Mouse (Mus musculus) brain, embryonic 18.5 days (tissue): ENCODE results near the gene Il17c.
A peak's percentile ranks its signal among the peaks of the same experiment; 100 is the strongest.

Experiments
- DNase-seq: peaks from one replicate; pipeline ENCODE4 v3.0.0-alpha.2; 2012; ENCODE audit warnings: low read depth, low spot score

Gene Il17c

DNA sequence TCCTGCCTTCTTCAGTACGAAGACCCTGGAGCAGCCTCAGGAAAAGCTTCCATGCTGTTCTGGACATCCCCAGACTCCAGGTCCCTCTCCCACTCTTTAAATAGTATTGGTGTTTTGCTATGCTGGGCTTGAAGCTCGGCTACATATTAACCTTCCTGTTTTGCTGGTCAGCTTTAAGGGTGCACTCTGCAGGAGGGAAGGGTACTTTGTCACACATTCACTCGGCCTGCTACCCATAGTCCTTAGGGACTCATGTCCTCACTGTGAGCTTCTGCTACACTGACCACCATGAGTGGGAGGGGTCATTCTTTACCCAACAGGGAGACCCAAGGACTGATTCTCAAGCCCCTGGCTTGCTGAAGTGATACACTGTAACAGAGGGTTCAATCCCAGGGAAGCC lies 8.8 kb downstream of the Il17c start:
- no peak for DNase-seq

DNA sequence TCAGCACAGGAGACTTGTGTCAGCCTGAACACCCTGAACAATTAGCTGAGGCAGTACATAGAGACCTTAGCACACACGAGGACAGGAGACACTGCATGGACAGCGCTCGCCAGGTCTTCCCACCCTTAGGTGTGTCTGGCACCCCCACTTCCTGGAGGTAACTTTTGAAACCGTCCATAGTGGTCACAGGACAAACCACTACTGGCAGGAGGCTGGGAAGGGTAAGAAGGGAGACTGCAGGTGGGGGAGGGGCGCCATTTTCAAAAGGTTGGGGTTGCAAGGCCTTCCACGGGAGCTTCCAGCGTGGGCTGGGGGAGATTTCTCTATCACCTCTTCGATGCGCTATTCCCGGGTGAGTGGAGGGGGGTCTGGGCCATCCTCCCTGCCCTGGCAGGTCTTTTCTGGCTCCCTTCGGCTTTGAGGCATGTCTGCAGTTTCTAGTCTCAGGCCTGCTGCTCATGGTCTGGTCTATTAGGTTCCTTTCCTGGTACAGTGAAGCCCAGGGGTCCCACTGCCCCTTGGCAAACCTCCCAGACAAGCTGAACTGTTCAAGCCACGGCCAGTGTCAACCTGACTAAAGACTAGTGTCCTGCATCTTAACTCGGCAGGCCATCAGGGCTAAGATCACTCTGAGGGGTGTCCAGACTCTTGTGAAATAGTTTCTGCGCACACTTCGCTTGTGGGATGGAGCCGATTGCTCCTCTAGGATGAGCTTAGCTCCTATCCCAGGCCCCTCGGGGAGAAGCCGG lies 10.0 kb downstream of the Il17c start:
- no peak for DNase-seq

DNA sequence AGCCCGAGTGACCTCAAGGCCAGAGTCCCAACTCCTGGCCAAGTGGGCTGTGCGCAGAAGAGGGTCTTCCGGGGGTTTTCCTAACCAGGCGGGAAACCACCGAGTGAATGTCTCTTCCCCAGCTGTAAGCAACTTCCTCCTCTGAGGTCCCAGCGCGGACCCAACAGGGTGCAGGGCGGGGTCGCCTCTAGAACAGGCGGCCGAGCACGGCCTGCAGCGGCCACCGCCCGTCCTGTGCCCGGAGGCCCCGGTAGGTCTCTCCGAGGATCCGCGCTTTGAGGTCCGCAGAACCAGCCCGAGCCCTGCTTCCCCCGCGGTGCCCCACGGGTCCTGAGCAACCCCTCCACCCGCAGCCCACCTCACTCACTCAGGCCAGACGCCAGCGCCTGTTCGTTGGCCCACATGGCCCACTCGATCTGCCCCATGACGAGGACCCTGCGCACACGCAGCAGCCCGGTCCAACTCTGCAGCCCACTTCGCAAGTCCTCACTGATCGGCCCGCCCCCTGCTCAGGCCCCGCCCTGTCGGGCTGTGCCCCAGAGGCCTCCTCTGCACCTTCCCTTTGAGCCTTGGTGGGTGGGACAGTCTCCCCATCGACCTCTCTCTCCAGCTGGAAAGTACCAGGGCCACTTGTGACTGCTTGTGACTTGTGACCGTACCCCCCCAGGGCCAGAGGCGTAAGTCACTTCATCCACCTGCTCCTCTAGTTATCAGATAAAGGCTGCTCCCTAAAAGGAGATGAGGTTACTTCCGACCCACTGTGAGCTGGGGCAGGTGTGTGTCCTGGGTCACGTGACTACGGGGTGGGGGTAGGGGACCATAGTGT lies 10.8 kb downstream of the Il17c start, which contains the start of gene Cyba:
Gene Cyba, minus strand, starts transcription at position 488 of the 826 bp plus-strand sequence.
- no peak for DNase-seq

DNA sequence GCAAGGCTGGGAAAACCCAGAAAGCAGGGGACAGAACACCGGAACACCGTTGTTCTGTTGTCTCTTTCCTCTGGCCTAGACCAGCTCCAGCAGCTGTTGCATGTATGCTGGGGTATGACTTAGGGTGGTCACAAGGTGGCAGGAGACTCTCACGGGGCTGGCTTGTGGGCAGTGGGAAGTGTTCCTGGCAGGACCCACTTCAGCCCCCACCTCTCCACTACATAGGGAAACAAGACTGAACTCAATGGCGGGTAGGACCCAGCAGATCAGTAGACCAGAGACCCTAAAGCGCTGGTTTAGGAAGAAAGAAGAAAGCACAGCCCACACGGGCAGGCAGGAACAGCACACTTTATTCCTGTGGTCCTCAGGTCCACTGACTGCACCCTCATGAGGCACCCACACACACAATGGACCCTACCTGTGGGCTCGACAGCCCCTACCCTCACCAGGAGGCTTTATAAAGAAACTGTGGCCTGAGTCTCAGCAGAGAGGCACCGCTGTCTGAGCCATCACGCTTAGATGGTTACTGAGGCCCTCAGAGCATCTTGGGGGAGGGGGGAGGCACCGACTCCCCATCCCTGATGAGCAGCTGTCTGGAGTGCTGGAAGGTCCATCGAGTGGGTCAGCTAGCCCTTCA lies 11.6 kb downstream of the Il17c start:
- DNase-seq = no peak

DNA sequence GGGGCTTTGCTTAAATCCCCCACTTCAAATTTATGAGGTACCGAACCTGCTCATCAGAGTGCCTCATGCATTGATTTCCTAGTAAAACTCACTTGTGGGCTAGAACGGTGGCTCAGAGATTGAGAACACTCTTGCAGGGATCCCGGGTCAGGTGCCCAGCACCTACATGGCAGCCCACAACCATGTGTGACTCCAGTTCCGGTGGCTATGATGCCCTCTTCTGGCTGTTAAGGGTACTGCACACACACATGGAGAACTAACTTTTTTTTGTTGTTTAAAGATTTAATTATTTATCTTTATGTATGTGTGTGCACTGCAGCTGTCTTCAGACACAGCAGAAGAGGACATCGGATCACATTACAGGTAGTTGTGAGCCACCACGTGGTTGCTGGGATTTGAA lies 13.6 kb downstream of the Il17c start:
- DNase-seq = no peak

DNA sequence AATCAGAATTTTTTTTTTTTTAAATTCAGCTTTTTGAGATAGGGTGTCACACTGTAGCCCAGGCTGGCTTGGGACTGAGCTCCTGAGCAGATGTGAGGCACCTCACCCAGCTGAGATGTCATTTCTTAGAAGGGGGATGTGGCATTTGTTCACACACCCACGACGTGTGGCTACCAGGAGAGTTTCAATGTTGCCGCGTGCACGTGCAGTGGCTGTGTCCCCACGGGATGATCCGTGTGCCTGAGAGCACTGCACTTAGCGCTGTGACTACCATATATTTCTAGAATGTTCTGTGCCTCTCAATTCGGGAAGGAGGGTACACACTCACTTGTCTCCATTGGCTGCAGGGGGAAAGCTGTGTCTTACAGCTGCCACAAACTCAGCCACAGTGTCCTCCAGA lies 14.3 kb downstream of the Il17c start:
- no peak for DNase-seq

DNA sequence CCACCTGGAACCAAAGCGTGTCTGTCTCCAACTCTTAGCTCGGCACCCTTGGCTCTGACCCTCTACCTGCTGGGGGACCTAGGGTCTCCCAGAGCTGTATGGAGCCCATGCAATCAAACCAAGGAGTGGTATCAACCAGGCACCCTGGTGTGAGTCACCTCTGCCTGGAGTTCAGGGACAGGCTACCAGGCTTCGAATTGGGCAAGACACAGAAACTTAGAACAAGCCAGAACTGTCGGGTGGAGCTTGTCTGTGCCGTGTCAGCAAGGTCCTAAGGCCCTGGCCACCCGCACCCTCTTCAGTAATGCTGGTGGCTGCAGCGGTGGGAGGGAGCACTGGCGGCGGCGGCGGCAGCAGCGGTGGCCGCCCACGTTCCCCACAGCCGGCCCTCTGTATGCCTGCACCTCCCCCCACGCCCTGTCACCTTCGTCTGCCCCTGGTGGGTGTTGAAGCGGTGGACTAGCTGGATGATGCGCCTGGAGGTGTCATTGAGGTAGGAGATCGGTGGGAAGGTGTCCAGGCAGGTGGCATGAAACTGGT lies 14.8 kb downstream of the Il17c start:
- no peak for DNase-seq

DNA sequence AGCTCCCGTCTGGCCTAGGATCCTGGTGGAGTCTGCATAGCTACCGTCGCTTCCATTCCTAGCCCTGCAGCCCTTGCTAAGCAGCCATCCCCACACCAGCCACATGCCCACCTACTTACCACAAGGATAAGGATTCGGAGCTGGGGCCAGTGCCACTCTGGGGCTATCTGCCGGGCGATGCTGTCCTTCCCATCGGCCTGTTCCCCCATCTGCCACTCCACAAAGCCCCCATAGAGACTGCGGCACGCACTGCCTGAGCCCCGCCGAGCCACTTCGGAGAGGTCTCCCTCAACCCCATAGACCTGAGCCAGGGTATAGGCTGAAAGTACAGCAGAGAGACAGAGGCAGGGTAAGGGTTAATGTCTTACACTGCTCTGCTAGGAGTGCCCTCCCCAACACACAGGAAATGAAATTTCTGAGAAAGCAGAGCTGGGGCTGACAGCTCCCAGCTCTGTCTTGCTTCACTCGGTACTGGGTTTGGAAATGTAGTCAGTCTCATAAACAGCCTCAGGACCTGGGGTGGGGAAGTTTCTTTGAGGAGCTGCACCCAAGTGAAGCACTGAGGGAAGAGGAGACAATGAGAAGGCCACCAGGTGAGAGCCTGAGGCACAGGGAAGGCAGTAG lies 16.0 kb downstream of the Il17c start:
- no peak for DNase-seq

DNA sequence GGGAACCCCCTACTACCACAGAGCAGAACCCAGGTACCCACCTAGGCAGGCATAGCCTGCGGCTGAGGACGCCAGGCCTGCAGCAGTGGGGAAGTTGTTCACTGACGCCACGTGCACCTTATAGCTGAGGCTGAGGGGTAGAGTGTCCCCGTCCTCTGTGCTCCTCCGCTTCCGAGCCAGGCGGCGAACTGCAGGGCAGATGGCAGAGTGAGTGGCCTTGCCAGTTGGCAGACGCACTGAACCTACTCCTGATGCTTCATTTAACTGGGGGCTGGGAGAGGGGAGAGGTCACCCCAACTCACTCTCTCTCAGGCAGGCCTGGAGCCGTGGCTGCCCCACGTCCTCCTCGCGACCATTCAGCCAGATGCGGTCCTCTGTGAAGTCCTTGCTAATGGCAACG lies 17.5 kb downstream of the Il17c start:
- no peak for DNase-seq

DNA sequence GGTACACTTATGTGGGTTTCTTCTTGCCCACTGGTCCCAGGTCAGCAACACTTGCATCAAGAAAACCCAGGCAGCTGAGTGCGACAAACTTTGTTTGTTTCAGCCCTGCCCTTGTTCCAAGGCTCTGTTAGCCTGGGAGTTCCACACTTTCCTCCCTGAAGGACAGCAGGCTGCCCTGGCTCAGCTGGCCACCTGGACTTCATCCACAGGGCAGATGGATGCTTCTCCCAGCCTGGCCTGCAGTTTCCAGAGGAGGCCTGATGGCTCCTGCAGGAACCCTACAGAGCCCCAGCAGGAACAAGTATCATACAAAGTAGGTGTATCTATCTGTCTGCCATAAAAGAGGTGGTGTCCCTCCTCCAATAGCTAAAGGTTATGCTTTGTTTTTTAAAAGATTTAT lies 19.5 kb downstream of the Il17c start:
- DNase-seq = no peak

DNA sequence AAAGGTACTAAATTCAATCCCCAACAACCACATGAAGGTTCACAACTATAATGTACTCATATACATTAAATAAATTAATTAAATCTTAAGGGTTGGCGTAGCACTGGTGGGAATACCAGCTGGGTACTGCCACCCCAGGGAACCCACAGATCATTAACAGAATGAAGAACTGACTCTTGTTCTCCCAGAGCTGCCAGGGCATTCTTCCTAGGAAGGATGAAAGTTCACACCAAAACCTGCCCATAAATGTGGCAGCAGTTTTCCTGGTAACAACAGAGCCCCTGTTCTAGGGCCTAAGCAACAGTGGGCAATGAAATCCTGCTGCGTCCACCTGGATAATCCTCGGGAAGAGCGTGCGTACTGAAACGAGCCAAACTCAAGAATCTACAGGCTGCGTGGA lies 20.5 kb downstream of the Il17c start:
- DNase-seq = no peak

DNA sequence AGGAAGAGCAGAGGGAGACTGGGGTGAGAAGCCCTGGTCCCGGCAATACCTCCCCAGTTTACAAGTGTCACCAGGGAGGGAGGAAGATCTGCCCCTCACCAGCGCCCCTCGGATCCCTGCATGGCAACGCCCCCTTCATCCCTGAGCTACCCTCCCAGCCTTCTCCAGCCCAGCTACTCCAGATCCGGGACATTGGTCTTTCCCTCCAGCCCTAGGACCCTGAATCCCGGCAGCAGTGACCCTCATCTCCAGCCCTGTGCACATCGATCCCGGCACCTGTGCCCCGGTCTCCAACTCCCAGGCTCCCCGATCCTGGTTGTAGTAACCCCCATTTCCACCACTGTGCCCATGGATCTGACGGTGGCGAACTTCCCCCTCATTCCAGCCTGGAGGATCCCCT lies 21.0 kb downstream of the Il17c start:
- no peak for DNase-seq

DNA sequence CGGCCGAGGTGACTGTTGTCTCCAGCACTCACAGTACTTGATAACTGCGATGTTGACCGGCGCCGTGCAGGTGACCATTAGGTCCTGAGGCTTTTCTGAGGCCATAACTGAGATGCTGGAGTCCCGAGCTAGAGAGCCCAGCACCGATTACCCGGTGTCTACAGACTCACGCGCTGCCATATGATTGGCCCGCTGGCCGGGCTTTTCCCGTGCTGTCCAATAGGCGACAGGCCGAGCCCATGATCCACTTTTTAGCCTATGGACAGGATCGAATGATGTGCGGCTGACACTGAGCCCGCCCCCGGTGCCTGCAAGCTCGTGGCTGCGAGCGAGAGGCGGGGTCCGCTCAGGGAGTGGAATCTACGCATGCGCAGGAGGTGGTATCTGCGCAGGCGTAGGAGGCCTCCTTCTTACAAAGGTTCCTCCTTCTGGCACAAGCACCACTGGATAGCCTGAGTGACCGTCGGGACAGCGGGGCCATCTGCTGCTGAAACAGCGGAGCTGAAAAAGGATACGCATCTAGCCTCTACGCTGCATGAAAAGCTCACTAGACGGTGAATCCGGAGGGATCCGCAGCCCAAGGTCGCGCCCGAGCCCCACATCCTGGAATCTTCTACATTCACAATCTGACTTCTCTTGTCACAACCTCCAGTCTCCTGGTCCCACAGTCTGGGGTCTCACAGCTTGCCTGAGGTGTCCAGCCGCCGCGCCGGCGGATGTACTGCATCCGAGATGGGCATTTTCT lies 21.6 kb downstream of the Il17c start, which contains the start of gene Mvd:
Gene Mvd, minus strand, starts transcription at position 161 of the 745 bp plus-strand sequence.
- DNase-seq = peak; percentile 99

DNA sequence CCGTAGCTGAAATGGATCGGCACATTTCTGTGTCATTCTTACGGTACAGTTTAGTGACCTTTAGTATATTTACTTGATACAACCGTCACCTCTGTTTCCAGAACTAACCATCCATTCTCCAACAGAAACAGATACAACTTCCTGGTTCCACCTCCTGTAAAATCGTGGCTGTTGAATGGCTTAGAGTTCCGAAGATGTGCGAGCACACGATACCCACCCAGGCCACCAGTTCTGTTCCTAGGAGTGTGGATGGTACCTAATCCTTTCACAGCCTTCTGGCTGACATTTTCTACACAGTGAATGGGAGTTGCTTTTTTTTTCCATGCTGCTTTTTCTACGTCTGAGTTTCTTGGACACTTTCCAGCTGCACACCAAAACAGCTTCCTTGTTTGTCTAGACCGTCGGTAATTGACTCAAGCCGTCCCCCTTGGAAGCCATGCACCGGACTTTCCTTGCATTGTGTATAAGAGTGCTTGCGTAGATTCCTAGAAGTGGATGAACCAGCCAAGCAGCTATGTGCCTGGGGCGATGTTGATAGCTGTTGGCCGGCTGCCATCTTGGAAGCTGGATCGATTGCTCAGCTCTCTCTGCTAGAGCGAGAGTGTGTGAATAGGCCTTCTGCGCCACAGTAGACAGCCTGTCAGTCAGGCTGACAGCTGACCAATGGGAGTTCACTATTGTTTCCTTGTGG lies 22.4 kb downstream of the Il17c start:
- peak; percentile 59 for DNase-seq

DNA sequence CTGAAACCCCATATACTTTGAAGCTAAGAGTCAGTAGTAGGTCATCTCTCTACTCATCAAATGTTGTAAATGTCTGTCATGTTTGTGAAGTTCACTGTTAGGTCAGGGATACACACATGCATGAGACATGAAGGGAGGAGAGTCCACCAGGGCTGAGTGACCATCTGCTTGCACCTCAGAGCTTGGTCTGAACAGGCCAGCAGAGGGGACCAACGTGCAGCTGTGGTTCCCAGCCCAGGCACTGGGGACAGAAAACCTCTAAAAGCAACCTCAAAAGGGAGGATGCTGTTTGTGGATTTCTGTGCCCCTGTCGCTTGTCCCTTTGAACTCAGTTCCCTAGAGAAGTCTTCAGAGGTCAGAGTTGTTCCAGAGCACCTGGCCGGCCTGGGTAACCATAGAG lies 23.4 kb downstream of the Il17c start:
- DNase-seq = no peak

DNA sequence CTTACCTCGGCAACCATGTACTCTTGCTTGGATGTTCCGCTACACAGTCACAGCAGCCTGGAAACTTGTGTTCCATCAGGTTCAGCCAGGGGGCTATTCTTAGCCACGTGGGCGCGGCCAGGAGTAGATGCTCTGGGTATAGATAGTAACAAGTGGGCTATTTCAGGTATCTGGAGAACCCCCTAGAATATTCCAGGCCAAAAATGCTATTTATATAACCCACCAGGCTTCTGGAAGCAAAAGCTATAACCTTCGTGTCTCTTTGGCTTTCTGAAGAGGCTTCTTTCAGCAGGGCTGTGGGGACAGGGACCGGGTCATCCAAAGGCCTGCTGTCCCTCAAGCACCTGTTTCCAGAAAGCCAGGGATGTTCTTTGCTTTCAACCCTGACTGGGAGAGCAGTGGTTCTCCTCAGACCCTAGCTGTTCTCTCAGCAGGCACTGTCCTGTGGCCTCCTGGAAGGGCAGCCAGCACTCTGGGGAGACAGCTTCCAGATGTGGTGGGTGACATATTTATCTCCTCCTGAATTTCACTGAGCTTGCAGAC lies 29.4 kb downstream of the Il17c start:
- DNase-seq = no peak

DNA sequence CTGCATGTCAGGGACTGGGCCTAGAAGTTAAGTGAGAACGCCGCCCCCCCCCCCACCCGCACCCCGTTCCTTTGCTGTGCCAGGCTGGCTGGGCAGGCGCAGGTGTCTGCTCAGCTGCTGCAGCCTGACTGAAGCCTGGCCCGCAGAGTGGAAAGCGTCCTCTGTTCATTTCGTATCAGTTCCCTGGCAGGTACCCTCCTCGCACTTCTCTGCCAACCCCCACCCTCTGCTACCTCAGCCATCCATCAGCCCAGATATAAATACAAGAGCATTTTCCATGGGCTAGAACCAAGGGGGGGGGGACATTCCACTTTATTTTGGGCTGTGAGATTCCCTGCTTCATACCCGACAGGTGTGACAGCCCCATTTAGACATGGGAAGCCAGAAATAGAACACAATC lies 30.3 kb downstream of the Il17c start:
- DNase-seq = no peak

DNA sequence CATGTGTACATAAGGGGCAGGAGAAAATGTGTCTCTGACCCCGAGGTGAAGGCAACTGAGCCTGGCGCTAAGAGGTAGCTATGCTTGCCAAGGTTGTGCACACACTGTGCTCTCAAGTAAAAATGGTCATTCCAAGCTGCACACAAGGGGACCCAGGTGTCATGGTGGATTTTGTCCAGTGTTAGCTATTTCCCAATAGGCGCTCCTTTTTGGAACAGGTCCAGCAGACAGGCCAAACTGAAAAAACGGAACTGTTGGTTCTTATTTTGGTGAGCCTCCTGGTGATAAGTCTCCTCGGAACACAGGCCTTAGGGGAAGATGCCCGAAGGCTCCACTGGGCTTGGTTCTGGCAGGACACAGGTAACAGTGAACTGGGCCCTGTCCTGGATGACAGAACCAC lies 32.6 kb downstream of the Il17c start:
- DNase-seq = no peak

DNA sequence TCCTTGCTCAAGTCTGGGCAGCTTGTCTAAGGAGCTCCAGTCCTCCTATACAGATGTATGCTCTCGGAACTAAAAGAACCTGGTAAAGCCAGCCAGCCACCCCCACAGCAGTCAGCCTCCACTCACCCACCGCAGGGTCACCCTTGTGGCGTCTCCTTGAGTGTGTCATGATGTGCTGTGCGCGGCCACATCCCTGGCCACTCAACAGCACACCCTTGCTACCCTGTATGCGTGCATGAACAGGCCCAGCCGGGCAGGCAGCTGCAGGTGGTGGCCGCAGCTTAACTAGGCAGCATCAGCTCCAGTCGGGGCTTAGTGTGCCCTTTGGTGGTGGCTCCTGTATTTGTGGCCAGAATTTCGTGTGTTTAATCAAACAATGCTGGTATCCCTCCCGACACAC lies 35.4 kb downstream of the Il17c start:
- no peak for DNase-seq

DNA sequence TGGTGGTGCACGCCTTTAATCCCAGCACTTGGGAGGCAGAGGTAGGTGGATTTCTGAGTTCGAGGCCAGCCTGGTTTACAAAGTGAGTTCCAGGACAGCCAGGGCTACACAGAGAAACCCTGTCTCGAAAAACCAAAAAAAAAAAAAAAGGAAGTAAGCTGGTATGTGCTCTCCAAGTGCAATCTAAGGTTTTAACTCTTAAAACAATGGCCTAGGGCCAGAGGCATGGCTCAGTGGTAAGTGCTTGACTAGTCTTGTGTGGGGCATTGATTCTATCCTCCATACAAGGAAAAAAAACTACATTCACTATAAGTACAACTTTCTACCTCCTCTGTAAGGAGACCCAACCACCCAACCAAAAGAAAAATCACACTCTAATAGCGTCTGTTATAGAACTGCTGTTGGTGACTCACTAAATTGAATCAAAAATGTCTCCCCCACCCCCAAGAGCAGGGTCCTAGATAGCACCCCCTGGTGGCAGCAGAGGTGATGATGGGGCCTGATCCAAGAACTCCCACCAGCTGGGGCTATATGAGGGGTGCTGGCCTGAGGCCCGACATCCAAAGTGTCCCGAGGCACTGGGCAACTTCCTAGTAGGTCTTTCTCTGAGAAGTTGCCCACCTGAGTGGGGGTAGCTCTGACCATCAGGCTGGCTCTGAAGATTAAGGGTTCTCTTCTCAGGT lies 37.5 kb downstream of the Il17c start:
- no peak for DNase-seq
